Mouse (Mus musculus) ES-Bruce4 (cell line): ENCODE results near the gene Slc2a1.

Experiments
- CTCF ChIP-seq: IDR thresholded peaks from one replicate; pipeline ENCODE4 v1.8.1; 2011; ENCODE audit warnings: low read depth, low read length
- POLR2A ChIP-seq: IDR thresholded peaks from one replicate; pipeline ENCODE4 v1.8.1; 2011; ENCODE audit warnings: low read length; ENCODE audit not compliant: insufficient read depth

- no peak for TF ChIP-seq CTCF
- no peak for TF ChIP-seq POLR2A
Observed at GRCm38 (mm10) chr4:119102350-119103126, 6.0 kb upstream of the Slc2a1 start.
